Mouse (Mus musculus): ENCODE data around the gene Serpina10. TPM values are rescaled to one million over a fixed set of nuclear protein-coding genes. Genes with fewer than 3 reads are reported as not detected.
"Not testable (repeated sequence)": the region's sequence is repeated elsewhere in the genome, so short reads cannot be mapped to it uniquely, and the experiment has no call there.

Serpina10 gene
- polyA plus RNA-seq, 1 experiment from 2014 or later = not detected

DNA sequence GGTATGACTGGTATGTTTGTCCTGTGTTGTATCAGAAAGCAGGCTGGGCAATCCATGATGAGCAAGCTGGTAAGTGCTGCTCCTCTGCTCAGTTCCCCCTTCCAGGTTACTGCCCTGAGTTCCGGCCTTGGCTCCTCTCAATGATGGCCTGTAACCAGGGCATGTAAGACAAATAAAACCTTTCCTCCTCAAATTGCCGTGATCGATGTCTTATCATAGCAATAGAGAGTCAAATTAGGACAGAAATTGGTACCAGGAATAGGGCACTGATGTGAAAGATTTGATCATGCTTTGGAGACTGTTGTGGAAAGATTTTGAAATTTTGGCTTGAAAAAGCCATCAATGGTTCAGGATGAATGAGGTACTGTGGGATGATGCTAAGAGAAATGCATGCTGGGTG lies 34.0 kb upstream of the Serpina10 start:
- 73% methylated on average over 3 of the region's 3 CpGs for WGBS
- ATAC-seq (ENCODE audit: insufficient read depth) = no peak
- Histone ChIP-seq H3K4me2 (no peak overlapping the region), H3K27me3 (ENCODE audit: insufficient read depth, low read length) (no peaks in the 10 kb centered on the region), H3K36me3 (ENCODE audit: insufficient read depth) (no peaks in the 10 kb centered on the region), H3K9ac (no peak overlapping the region), H3K4me3 (ENCODE audit: low read depth, low read length) (no peak overlapping the region), H3K4me1 (ENCODE audit: insufficient read depth) (peaks cover 4% of the 10 kb centered on the region; the same call in 1 of the 2 replicates), H3K27ac (ENCODE audit: low read depth) (no peak overlapping the region), H3K9me3 (ENCODE audit: low read depth, low read length) (no peaks in the 10 kb centered on the region)
- no peak for DNase-seq
- TF ChIP-seq CTCF (IDR thresholded peaks at IDR 0.05; ENCODE audit: low read depth) = no peak

DNA sequence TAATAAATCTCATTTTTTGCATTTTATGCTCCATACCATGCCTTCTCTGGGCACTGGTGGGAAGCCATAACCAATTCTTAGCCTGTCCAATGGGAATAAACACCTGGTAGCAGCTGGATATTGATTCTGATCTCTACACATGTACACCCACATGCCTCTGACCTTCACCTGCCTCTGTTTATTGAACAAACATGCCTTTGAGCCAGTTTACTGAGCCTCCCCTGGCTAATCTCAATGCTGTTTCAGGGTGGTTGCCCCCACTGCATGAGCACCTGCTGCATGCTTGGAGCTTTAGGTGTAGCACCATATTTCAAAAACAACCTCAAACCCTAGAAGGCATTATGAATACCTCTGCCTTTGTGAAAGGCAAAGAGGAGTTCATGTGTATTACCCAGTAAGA lies 30.8 kb upstream of the Serpina10 start:
- not testable (repeated sequence) for H3K4me3 ChIP-seq (ENCODE audit: low read depth, low read length); H3K27me3 ChIP-seq (ENCODE audit: insufficient read depth, low read length); H3K9me3 ChIP-seq (ENCODE audit: low read depth, low read length); H3K36me3 ChIP-seq (ENCODE audit: insufficient read depth); H3K27ac ChIP-seq (ENCODE audit: low read depth); H3K4me2 ChIP-seq; H3K9ac ChIP-seq; H3K4me1 ChIP-seq (ENCODE audit: insufficient read depth); DNase-seq; ATAC-seq (ENCODE audit: insufficient read depth)

DNA sequence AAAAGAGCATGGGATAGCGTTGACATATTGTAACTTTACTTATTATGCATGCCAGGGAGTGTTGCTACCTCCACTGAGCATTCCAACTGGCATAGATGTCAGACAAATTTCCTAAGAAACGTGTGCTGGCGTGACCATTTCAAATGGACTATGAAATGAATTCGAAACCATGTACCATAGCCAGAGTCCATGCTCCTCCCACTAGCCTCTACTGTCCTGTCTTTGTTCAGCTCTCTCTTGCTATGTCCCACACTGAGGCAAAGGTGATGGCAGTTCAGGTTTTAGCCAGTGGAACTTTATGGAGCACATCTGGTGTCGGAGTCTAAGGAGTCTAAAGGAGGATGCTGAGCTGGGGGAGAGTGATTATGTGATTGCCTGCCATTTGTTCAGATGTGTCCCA lies 28.8 kb upstream of the Serpina10 start:
- no peak overlapping the region for H3K4me2 ChIP-seq
- no peaks in the 10 kb centered on the region for H3K4me1 ChIP-seq (ENCODE audit: insufficient read depth)
- H3K27ac ChIP-seq (ENCODE audit: low read depth) = no peak overlapping the region
- no peak overlapping the region for H3K9ac ChIP-seq
- DNase-seq (no peak), ATAC-seq (ENCODE audit: insufficient read depth) (no peak)
- H3K9me3 ChIP-seq (ENCODE audit: low read depth, low read length) = no peaks in the 10 kb centered on the region
- 80% methylated on average over 5 of the region's 5 CpGs for WGBS
- H3K27me3 ChIP-seq (ENCODE audit: insufficient read depth, low read length) = no peaks in the 10 kb centered on the region
- H3K4me3 ChIP-seq (ENCODE audit: low read depth, low read length) = no peak overlapping the region
- TF ChIP-seq CTCF (IDR thresholded peaks at IDR 0.05; ENCODE audit: low read depth) = no peak
- no peaks in the 10 kb centered on the region for H3K36me3 ChIP-seq (ENCODE audit: insufficient read depth)

DNA sequence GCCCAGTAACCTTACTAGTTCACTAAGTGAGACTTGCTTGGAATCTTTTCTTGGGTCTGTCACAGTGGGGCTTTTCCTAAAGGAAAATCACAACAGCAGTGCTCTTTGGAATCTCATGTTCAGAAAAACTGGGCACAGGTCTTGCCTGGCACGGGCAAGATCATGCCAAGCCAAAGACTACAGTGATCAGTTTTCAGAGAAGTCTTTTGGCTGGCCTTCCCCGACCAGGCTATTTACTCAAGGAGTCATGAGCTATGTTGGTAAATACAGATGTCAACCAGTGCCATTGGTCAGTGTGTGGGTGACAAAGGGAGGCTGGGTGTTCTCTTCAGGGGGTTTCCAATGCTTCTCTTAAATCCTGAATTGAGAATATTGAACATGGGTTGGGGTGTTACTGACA lies 27.9 kb upstream of the Serpina10 start:
- no peak overlapping the region for H3K4me3 ChIP-seq (ENCODE audit: low read depth, low read length)
- no peak overlapping the region for H3K27ac ChIP-seq (ENCODE audit: low read depth)
- no peak overlapping the region for H3K4me2 ChIP-seq
- 75% methylated on average over 2 of the region's 2 CpGs for WGBS
- no peak for DNase-seq
- no peaks in the 10 kb centered on the region for H3K36me3 ChIP-seq (ENCODE audit: insufficient read depth)
- TF ChIP-seq CTCF (IDR thresholded peaks at IDR 0.05; ENCODE audit: low read depth) = no peak
- no peak for ATAC-seq (ENCODE audit: insufficient read depth)
- H3K9me3 ChIP-seq (ENCODE audit: low read depth, low read length) = no peaks in the 10 kb centered on the region
- H3K4me1 ChIP-seq (ENCODE audit: insufficient read depth) = no peaks in the 10 kb centered on the region
- no peak overlapping the region for H3K9ac ChIP-seq
- no peaks in the 10 kb centered on the region for H3K27me3 ChIP-seq (ENCODE audit: insufficient read depth, low read length)

GRCm38 (mm10) chr12:103657991-103658390 lies 26.7 kb upstream of the Serpina10 start:
- H3K4me1 ChIP-seq (ENCODE audit: insufficient read depth) = no peaks in the 10 kb centered on the region
- no peak for TF ChIP-seq CTCF (IDR thresholded peaks at IDR 0.05; ENCODE audit: low read depth)
- no peak overlapping the region for H3K4me2 ChIP-seq
- H3K9ac ChIP-seq = no peak overlapping the region
- no peaks in the 10 kb centered on the region for H3K27me3 ChIP-seq (ENCODE audit: insufficient read depth, low read length)
- no peak overlapping the region for H3K27ac ChIP-seq (ENCODE audit: low read depth)
- no peak for ATAC-seq (ENCODE audit: insufficient read depth)
- 72% methylated on average over 10 of the region's 10 CpGs for WGBS
- DNase-seq = no peak
- H3K9me3 ChIP-seq (ENCODE audit: low read depth, low read length) = no peaks in the 10 kb centered on the region
- no peaks in the 10 kb centered on the region for H3K36me3 ChIP-seq (ENCODE audit: insufficient read depth)
- no peak overlapping the region for H3K4me3 ChIP-seq (ENCODE audit: low read depth, low read length)

GRCm38 (mm10) chr12:103656848-103657626 lies 25.8 kb upstream of the Serpina10 start, which contains the start of gene Serpina6:
TSS of gene Serpina6 (minus strand) at chr12:103657212.
- H3K4me1 ChIP-seq (ENCODE audit: insufficient read depth) = no peaks in the 10 kb centered on the region
- DNase-seq (no peak), ATAC-seq (ENCODE audit: insufficient read depth) (no peak)
- 67% methylated on average over 9 of the region's 9 CpGs for WGBS
- H3K36me3 ChIP-seq (ENCODE audit: insufficient read depth) = no peaks in the 10 kb centered on the region
- H3K9ac ChIP-seq = no peak within 1 kb of the TSS
- H3K9me3 ChIP-seq (ENCODE audit: low read depth, low read length) = no peaks in the 10 kb centered on the region
- no peak within 1 kb of the TSS for H3K4me2 ChIP-seq
- no peak within 1 kb of the TSS for H3K4me3 ChIP-seq (ENCODE audit: low read depth, low read length)
- H3K27ac ChIP-seq (ENCODE audit: low read depth) = no peak within 1 kb of the TSS
- no peak for TF ChIP-seq CTCF (IDR thresholded peaks at IDR 0.05; ENCODE audit: low read depth)
- no peaks in the 10 kb centered on the region for H3K27me3 ChIP-seq (ENCODE audit: insufficient read depth, low read length)

DNA sequence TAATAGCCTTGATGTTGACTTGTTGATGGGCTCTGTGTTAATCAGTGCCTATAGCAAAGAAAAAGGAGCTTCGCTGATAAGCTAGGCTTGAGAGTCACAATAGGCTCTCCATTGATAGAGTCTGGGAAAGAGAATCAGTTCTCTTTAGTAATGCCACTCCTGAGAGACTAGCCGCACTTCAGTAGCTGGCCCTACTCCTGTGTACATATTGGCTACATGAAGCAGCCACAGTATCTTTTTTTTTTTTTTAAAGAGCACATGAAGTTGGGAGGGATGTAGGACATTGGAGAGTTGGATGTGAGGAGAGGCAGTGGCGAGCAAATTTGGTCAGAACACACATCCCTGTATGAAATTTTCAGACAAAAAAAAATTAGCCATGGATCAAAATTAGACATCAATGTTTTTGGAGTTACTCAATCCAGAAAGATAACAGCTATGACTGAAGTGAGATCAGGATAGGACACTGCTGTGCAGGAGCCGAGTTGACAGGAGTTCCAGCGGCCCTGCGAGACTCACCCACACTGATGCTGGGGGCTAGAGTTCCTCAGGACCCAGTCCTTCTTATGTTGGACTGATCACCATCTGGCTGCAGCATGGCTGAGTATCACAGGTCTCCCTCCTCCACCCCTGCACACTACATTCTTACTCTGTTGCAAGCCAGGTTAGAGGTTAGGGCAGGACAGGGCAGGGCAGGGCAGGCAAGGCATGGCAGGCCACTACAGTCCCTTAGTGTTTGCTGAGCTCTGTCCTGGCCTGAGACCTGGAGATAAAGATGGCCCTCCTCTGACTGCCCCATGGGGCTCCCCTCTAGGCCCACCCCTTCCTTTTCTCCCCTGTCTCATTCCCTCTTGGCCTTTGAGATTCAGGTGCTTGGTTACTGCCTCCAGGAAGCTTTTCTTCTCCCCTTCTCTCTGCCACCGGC lies 24.1 kb upstream of the Serpina10 start:
- Histone ChIP-seq H3K27me3 (ENCODE audit: insufficient read depth, low read length) (no peaks in the 10 kb centered on the region), H3K4me2 (no peak overlapping the region), H3K9me3 (ENCODE audit: low read depth, low read length) (no peaks in the 10 kb centered on the region), H3K4me1 (ENCODE audit: insufficient read depth) (no peaks in the 10 kb centered on the region), H3K36me3 (ENCODE audit: insufficient read depth) (no peaks in the 10 kb centered on the region), H3K9ac (no peak overlapping the region), H3K4me3 (ENCODE audit: low read depth, low read length) (no peak overlapping the region), H3K27ac (ENCODE audit: low read depth) (no peak overlapping the region)
- TF ChIP-seq CTCF (IDR thresholded peaks at IDR 0.05; ENCODE audit: low read depth) = no peak
- DNase-seq (peak; percentile 16), ATAC-seq (ENCODE audit: insufficient read depth) (peak; percentile 63)
- WGBS = 63% methylated on average over 7 of the region's 7 CpGs

All from lung, embryonic 14.5 days (tissue).